Mouse (Mus musculus) CH12.LX (cell line): ENCODE data around the gene Cela3a.
A peak's percentile ranks its signal among the peaks of the same experiment; 100 is the strongest.

Experiments used
- CHD2 ChIP-seq: IDR thresholded peaks from 2 replicates; pipeline ENCODE4 v1.6.1; 2011; ENCODE audit warnings: low read length, improper control_type of control experiment
- HCFC1 ChIP-seq: IDR thresholded peaks from 2 replicates; pipeline ENCODE4 v1.6.1; 2012; ENCODE audit warnings: low read depth, mild to moderate bottlenecking, inconsistent platforms, low read length, improper control_type of control experiment
- MEF2A ChIP-seq: IDR thresholded peaks from 2 replicates; pipeline ENCODE4 v1.6.1; 2014; ENCODE audit warnings: low read depth, mild to moderate bottlenecking, inconsistent platforms, low read length, improper control_type of control experiment, borderline replicate concordance
- POLR2A ChIP-seq: IDR thresholded peaks from 2 replicates; pipeline ENCODE4 v1.6.1; 2011; ENCODE audit warnings: low read depth, mild to moderate bottlenecking, improper control_type of control experiment, low read length
- TCF12 ChIP-seq: IDR thresholded peaks from 2 replicates; pipeline ENCODE4 v1.6.1; 2014; ENCODE audit warnings: low read depth, mild to moderate bottlenecking, inconsistent platforms, low read length, improper control_type of control experiment

- TF ChIP-seq HCFC1 (no peak), TCF12 (0 out of 2 replicates have a peak, but pooled peaks have one; percentile 18), CHD2 (no peak), POLR2A (no peak), MEF2A (no peak)
Observed at GRCm38 (mm10) chr4:137448197-137448596, 38.6 kb upstream of the Cela3a start.
